Mouse (Mus musculus) adrenal gland, postnatal 14 days (tissue): Measurements from ENCODE around the gene Twsg1. TPM values are rescaled to one million over a fixed set of nuclear protein-coding genes. Genes with fewer than 3 reads are reported as not detected.

Experiments used
- DNase-seq: peaks from one replicate; pipeline ENCODE4 v3.0.0; 2021; ENCODE audit warnings: mixed read lengths
- total RNA-seq: library from RNA; stranded (reverse); gene quantifications from 2 replicates; pipeline ENCODE4 v1.2.3, GENCODE M21; 2021

Gene Twsg1
- total RNA-seq, 1 experiment from 2014 or later, result 79.5 TPM

DNA sequence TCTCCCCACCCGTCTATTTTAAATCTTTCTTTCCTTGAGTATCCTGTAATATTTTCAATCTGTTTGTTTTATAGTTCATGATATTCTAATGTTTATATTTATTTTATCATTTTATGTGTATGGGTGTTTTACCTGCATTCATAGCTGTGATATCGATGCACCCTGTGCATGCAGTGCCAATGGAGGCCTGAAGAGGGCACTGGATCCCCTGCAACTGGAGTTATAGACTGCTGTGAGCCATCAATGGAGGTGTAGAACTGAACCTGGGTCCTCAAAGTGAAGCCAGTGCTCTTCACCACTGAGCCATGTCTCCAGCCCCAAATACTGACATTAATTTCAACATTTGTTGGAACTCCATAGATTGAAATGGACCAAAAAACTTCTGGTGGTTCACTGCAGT lies 17.3 kb downstream of the Twsg1 start:
- peak; percentile 24 for DNase-seq

DNA sequence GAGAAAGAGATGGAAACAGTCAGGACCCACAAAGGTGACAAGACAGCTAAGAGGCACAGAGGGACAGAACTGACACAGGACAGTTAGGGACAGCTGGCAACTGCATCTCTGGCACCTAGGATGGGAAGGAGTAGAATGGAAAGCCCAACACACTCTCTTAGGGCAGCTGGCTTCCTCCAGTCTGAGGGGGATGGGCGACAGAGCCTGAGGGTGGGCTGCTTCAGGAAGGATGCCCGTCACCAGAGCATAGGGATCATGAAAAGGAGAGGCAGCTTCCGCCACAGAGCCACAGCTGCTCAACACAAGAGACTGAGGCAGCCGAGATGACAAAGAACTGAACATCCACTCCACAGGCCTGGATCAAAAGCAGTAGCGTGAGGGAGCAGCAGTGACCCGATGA lies 19.5 kb downstream of the Twsg1 start:
- no peak for DNase-seq

DNA sequence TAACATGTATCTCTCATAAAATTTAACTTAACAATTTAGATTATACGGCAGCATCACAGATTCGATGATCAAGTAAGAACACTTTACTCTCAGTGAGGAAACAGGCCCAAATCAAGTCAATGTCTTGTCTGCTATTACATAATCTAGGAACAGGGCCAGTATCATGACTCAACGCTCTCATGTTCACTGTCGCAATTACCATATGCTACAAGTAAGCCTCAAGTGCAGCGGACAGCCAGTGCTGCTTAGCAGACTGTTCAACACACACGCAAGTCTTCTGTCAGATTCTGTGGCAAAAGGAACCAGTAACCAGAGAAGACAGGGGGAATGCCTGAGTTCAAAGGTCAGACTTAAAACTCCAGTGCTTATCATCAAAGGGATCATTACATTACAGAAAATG lies 20.1 kb downstream of the Twsg1 start:
- DNase-seq, result peak; percentile 71

DNA sequence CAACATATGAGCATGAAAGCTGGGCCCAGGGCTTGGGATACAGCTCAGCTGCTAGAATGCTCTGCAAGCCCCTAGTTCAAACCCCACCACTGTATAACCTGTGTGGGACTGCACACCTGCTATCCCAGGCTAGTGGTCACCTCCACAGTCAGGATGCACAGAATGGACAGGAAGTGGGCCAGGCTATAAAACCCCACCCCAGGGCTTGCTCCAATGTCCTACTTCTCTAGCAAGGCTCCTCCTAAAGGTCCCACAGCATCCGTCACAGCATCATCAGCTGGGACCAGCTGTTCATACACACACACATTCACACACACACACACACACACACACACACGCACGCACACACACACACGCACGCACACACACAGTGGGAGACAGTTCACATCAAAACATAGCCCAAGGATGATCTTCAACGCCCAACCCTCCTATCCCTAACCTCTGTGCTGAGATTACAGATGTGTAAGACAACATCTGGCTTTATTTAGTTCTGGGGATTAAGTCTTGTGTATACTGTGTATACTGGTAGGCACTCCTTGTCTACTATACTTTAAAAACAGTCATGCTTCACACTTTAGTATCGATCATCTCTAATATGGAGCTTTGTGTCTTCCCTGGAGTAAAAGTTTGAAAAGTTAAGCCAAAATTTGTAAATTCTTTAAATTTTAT lies 20.7 kb downstream of the Twsg1 start:
- DNase-seq, result no peak

DNA sequence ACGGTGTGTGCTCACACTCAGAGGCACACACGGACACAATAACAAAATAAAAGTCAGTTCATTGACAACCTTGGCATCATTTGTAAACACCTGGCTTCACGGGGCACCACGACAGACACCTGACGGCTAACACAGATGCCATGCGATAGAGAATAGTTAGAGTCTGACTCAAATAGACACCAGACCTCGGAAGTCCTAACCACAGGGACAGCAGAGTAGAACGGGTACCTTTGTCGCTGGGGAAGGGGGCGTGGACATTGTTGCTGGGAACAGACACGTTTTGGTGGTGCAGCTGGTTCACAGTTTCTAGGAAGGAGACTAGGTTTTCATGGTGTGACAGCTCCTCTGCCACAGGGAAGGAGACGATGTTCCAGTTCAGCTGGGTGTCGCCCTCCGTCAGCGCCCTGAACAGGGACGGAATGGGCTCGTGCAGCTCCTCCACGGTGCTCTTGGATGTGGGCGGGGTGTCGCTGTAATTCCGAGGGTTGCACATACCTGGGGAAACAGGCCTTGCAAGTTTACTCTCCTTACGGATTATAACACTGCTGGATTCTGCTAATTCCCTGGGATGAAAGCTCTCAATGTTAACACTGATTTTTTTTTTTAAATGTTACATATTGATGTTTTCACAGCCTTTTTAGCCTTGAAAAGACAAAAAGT lies 21.6 kb downstream of the Twsg1 start:
- DNase-seq, result no peak

DNA sequence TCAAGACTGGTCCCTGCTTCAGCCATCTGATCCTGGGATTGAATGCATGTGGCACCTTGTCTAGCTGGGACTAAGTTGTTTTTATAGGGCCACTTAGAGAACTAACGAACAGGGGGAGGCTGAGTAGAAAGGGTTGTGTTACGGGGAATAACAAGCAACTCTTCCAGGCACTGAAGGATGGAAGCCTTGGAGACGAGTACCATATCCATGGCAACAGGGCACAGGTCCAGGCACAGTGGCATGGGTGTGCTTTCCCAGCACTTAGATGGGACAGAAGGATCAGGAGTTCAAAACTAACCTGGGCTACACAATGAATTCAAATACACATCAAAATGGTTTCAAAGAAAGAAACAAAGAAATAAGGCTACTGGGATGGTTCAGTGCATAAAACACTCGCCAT lies 23.9 kb downstream of the Twsg1 start:
- DNase-seq, result no peak

DNA sequence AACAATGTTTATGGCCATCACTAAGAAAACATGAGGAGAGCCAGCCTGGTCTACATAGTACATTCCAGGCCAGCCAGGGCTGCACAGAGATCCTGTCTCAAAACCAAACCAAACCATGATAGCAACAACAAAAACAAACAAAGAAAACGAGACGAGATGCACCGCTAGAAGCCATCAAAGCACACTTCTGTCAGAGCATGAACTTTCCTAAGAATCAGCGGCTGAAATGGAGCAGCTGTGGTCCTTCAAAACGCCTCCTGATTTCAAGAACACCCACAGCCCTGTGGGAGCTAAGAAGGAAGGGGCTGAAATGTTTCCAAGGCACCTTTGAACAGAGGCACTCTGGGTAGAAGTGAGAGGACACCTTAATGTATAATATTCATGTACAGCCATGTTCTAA lies 26.8 kb downstream of the Twsg1 start:
- DNase-seq, result no peak

DNA sequence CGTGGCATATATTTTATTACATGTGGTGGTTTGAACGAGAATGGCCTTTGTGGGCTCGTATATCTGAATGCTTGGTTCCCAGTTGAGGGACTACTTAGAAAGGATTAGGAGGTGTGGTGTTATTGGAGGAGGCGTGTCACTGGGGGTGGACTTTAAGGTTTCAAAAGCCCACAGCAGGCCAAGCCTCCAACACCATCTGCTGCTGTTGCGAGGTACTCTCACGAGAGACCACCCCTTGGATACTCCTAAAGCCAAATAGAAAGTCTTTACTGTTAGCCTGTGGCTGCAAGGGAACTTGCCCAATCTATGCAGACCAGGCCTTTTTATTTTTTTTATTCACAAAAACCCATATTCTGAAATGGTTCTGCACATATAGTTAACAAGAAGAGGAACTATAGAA lies 29.1 kb downstream of the Twsg1 start:
- no peak for DNase-seq

DNA sequence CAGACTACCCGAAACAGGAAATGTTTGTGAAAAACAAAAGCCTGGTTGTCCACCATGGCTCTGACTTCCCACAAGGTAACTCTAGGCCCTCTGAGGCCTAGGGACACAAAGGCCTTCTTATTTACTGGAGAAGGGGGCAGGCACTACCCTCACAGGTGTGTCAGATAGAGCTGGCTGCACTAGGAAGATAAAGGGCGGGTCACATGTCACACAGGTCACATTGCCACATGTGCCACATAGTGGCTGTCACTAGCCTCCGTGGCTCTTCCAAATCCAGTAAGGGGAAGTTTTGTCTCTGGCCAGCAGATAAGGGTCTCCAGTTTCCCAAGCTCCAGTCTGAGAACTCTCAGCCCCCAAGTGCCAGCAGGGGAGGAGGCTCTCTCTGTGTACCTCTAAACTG lies 31.8 kb downstream of the Twsg1 start:
- DNase-seq, result no peak

DNA sequence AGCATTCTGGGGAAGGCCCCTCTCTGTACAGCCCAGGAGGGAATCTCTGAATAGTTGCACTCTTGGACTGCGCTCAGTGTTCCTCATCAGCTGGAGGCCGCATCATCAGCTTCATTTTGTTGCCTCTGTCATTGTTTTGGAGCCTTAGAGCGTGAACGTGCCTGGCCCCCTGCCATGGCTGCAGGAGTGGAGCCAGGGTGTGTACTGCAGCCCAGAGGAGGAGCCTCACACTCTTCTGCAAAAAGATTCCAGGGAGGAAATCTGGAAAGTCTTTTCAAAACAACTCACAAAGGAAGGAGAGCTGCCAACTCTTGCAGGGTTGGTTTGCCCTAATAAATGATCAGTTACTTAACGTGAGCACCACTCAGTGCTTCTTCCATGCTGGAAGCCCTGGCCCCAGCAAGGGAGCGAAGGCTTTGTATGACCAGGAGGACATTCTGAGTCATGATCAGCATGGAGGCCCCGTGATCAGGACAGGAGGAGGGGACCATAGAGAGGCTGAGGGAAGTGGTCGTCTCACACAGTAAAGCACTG lies 34.8 kb downstream of the Twsg1 start:
- peak; percentile 80 for DNase-seq

DNA sequence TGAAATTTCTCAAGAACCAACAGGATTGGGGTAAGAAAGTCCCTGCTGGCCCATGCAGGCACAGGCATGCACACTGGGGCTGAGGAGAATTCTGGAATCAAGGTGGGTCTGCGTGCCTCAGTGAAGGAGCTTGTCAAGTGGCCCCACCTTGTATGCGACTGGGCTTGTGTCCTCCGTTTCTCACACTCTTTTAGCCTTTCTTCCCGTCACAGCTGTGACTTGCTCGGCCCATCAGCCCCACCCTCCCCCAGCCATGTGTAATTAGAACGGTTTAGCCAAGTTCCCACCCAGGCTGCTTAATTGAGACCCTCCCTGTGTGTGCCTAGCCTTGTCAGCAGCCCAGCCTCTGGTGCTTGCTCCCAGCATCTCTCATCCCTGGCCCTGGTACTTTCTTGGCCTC lies 36.9 kb downstream of the Twsg1 start:
- no peak for DNase-seq

DNA sequence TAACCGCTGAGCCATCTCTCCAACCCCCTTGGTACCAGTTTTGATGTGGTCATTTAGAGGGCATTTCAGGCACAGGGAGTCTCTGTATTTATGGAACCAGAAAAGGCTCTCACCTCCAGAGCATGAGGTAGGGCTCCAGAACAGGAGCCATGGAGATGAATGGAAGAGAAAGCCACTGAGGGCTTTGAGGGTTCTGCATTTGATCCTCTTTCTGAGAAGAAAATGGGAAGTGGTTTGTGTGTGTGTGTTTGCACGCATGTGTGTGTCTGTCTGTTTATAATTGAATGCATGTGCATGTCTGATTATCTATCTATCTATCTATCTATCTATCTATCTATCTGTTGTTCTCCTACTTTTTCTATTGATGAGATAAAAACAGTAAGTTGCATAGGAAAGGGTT lies 38.8 kb downstream of the Twsg1 start:
- DNase-seq, result no peak

DNA sequence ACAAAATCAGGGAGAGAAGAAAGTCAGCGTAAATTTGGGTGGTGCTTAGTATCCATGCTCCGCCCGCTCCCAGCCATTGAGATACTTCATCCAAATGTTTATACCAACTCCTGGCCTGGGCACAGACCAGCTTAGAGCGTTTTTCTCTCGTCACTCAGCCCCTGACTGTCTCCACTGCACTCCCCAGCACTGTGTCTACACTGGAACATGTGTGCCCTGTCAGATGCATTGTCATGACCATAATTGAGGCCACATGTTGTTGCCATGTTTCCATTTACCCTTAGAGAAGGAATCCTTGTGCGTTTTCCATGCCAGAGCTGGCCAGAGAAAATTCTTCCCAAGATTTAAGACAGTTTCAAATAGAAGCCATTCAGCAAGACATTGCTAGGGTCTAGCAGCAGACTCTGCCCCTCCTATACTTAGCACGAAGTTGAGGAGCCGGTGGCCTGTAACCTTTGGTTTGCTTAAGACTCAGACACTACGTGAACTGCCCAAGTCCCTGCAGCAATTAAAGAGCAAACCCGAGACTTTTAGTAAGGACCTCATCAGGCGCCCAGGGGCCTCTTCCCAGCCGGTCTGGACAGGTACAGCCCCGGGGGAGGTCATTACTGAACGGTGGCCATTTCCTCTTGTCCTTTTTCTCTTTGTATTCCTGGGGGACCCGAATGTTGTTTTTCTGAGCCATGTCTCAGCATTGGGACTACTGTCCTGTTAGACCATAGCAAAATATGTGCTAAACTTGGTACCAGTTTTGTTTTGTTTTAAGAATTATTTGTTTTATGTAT lies 39.5 kb downstream of the Twsg1 start:
- no peak for DNase-seq

DNA sequence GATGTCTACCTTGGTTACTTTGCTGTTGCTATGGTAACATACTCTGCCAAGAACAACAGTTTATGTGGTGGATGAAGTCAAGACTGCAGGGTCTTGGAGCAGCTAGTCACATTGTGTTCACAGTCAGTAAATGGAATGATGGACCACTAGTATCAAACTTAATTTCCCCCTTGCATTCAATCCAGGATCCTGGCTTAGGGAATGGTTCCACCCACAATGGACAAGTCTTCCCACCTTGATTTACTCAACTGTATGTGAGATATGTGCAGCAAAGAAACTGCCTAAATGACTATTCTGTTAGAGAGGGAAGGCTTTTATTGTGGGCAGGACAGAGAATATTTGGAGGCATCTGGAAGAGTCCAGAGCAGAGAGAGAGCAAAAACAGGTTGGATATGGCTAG lies 42.8 kb downstream of the Twsg1 start:
- DNase-seq, result no peak

DNA sequence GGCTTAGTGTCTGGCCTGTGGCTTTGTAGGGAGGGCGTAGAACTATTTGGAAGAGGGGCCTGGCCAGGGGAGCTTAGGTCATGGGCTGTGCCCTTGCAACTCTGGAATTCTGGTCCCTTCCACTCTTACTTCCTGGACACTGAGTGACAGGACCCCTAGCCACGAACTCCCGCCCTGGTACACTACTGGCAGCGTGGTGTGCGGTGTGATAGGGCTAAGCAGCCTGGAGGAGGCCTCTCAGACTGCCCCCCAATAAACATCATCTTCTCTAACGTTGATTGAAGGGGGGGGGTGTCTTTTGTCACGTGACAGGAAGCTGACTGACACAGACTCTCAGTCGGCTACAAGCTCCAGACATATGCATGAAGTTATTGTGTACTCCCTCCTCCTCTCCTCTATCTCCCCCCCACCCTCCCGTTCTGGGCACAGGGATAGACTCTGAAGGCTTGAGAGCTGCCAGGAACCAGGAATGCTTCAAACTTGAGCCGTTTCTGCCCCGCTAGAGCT lies 44.1 kb downstream of the Twsg1 start:
- peak; percentile 24 for DNase-seq

DNA sequence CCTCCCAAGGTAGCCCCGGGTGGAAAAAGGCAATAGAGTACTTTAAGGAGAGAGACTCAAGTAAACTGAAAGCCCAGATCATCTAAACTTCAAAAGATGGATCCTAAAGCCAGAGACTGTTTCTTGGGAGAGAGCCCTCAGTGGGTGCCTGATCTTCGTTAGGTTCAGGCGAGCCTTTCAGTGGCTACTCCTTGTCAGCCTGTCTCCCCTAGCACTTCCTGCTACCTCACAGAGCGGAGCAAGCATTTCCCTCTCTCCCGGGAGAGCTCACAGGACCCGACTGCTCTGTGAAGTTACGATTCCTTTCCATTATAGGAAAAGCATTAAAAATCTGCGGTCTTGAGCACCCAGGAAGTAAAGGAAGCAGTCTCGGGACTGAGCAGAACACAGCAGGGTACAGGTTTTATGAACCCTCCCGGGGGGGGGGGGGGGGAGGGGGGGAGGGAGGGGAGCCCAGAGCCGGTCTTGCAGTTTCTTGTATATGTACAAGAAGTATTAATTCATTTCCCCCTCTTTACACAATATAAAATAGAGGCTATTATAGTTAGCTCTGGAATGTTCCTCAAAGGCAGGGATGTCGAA lies 44.6 kb downstream of the Twsg1 start:
- no peak for DNase-seq

DNA sequence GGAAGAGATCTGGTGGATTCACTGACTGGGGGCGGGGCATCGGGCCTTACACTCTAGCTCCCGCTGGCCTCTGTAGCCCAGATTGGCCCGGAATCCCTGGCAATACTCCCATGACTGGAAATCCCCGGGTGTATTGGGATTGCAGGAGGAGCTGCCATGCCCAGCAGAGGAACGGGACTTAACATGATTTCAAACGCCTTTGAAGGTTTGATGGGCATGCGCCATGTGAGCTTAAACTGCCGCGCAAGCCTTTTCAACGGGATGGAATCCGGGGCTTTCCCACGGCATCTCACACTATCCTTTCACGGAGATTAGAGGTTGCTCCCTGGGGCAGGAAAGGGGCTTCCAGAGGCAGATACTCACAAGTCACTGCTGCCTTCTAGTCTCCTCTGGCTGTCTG lies 45.8 kb downstream of the Twsg1 start:
- DNase-seq, result peak; percentile 48

DNA sequence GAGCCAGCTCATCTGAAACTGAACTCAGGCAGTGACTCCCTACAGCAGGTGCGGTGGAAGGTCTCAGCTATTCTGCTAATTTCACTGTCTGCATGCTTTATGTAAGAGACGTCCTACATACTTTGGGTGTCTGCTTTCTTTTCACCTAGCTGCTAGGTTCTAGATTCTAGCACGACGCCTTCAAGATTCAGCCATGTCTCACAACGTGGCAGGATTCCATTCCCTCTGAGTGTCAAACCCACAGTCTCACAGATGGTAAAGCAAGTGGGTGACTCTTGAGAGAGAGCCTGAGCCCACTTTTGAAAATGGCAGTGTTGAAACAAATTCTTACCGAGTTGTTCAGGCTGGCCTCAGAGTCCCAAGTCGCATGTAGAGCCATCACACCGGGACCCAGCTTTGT lies 47.2 kb downstream of the Twsg1 start:
- no peak for DNase-seq

DNA sequence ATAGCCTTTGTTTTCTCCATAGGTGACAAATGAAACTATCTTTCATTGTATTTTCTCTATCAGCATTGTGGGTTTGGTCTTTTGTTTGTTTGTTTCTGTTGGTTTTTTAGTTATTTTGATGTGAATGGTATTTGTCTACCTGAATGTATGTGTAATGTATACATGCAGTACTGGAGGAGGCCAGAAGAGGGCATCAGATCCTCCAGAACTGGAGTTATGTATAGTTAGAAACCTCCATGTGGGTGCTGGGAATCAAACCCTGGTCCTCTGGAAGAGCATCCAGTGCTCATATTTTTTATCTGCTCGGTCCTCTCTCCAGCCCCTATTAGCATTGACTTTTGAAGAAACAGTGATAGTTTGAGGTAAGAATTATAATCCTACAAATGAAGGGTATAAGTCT lies 48.0 kb downstream of the Twsg1 start:
- DNase-seq, result no peak

DNA sequence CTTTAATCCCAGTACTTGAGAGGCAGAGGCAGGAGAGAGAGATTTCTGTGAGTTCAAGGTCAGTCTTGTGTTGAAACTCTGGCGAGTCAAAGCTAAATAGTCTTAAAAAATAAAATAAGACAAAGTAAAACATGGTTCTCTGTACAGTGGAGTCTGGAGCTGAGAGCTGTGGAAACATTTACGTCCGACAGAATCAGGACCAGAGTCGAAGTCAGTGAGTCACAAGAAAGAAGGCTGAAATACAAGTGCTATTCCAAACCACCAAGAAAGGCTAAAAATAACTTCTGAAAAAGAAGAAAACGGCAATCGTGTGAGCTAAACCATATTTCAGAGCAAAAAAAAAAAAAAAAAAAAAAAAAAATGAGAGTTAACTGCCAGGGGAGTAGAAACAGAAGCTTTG lies 48.7 kb downstream of the Twsg1 start:
- no peak for DNase-seq

DNA sequence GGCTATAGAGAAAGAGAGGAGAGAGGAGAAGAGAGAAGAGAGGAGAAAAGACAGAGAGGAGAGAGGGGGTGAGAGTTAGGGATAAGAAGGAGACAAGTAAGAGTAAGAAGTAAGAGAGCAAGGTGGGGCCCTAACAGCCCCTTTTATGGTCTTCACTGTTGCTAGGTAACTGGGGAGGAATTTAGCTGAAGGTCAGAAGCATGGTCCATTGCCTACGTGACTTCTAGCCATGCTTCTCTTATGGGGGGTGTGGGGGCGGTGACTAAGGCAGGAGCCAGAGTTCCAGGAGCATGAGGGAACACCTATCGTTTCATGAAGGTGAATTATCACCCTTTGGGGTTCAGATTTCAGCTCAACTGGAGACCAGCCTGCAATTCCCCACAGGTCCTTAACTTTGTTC lies 55.0 kb downstream of the Twsg1 start:
- DNase-seq, result no peak

DNA sequence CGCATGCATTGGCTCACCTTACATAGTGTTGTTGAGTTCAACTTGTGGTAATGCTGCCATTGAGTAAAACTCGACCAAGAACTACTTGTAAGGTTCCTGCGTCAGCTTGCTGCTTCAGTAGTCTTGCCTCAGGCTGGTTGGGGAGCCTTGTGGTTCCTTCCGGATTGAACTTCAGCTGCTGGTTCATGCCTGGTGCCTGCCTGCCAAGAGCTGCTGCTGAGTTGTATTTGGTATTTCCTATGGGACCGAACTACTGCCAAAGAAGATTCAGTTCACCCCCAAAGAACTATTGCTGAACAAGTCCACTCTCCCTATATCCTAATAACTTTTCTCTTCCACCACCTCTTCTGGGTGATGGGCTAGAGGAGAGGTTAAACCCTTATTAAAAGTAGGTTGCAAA lies 61.5 kb downstream of the Twsg1 start:
- no peak for DNase-seq

DNA sequence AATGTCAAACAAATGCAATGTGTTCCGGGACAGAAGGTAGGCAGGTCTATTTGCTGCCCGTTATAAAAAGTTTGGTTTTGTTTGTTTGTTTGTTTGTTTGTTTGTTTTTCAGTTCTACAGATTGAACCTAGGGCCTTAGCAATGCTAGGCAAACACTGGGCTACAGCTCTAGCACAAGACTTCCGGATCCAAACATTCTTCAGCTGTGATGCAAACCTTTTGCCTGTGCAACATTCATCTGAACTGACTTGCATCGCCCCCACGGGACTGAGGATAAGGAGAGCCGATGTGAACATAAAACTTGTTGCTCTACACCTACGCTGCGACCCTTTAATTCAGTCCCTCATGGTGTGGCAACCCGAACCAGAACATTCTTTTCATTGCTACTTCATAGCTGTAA lies 64.5 kb downstream of the Twsg1 start:
- peak; percentile 35 for DNase-seq
